Mouse (Mus musculus) megakaryocyte, embryonic 14.5 days (primary cell): ENCODE results near the gene Gmds. TPM values are rescaled to one million over a fixed set of nuclear protein-coding genes. Genes with fewer than 3 reads are reported as not detected.
A peak's percentile ranks its signal among the peaks of the same experiment; 100 is the strongest.

Experiments
- H3K27me3 ChIP-seq: replicated peaks from 2 replicates; pipeline ENCODE3; 2012; ENCODE audit warnings: inconsistent platforms
- H3K36me3 ChIP-seq: replicated peaks from 2 replicates; pipeline ENCODE3; 2012; ENCODE audit warnings: low read length, inconsistent platforms, mixed read lengths
- H3K4me1 ChIP-seq: 2 replicates; pipeline ENCODE4 v1.6.1; 2012; ENCODE audit warnings: inconsistent platforms
- H3K4me3 ChIP-seq: replicated peaks from 2 replicates; pipeline ENCODE3; 2012; ENCODE audit warnings: moderate library complexity, mild to moderate bottlenecking, inconsistent platforms
- H3K9me3 ChIP-seq: 2 replicates; pipeline ENCODE4 v1.6.1; 2012; ENCODE audit warnings: inconsistent platforms
- FLI1 ChIP-seq: IDR thresholded peaks from 2 replicates; pipeline ENCODE4 v1.6.1; 2012; ENCODE audit warnings: low read length, inconsistent platforms, mixed read lengths
- GATA1 ChIP-seq: IDR thresholded peaks from 3 replicates; pipeline ENCODE4 v1.6.1; 2012; ENCODE audit warnings: mixed read lengths, low read length, inconsistent platforms, borderline replicate concordance
- polyA plus RNA-seq: library from polyadenylated mRNA; stranded (reverse); fragments of >175 nt; gene quantifications from 2 replicates; pipeline ENCODE4 v1.2.3, GENCODE M21; 2012; ENCODE audit warnings: low replicate concordance; ENCODE audit not compliant: insufficient read depth

Gene Gmds
- polyA plus RNA-seq, 1 experiment, result 59.8 TPM

DNA sequence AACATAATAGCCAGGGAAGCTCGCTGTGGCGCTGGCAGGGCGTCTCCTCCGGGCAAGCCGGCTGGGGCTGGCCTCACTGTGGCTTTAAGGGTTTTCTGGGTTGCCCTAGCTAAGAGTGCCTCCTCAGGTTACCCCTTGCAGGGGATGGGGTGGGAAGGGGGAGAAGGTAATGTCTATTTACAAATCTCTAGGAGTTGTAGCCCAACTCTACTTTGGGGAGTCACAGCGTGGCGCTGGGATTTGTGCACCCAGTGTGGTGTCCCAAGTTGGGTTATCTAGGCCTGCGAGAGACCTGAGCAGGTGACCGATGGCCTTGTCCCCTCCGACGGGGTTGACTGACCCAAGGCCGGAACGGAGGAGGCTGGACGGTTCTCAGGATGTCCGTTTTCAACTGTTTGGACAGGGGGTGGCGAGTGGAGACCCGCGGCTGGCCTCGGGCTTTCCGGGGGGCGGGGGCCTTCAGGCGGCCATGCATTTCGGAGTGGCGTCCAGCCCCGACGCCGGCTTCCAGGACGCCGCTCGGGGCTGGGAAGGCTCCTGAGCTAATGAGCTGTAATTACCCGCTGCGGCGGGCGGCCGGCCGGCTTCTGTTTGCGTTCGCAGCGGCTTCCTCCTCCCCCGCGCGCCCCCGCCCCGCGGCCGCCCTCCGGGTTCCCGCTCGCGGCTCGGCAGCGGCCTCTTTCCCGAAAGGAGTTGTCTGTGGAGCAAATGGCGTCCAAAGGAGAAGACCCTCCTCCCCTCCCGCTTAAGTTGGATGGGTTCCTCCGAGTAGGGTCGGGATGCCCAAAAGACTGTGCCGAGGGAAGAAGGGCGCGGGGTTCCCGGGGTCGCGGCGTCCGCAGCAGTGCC, 527.6 kb downstream of the Gmds start:
- Histone ChIP-seq H3K4me3 (peak overlapping the region; percentile 62), H3K9me3 (peaks cover 13% of the 10 kb centered on the region), H3K27me3 (peaks cover 92% of the 10 kb centered on the region), H3K36me3 (no peaks in the 10 kb centered on the region), H3K4me1 (peaks cover 33% of the 10 kb centered on the region)
- TF ChIP-seq FLI1, result no peak
- TF ChIP-seq GATA1, result no peak

DNA sequence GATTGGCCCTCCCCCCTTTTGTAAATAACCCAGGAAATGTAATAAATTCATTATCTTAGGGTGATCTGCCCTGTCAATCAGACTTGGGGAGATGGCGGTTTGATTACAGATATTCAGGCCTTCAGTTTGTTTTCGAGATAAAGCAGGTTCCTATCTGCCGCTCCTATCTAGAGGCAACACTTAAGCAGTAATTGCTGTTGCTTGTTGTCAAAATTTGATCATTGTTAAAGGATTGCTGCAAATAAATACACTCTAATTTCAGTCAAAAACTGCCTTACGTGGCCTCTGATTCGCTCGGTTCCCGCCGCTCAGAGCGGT, 528.2 kb downstream of the Gmds start:
- no peaks in the 10 kb centered on the region for H3K36me3 ChIP-seq
- H3K27me3 ChIP-seq, result peaks cover 92% of the 10 kb centered on the region
- peaks cover 38% of the 10 kb centered on the region for H3K4me1 ChIP-seq
- TF ChIP-seq FLI1 (no peak), GATA1 (no peak)
- peaks cover 13% of the 10 kb centered on the region for H3K9me3 ChIP-seq
- no peak overlapping the region for H3K4me3 ChIP-seq

DNA sequence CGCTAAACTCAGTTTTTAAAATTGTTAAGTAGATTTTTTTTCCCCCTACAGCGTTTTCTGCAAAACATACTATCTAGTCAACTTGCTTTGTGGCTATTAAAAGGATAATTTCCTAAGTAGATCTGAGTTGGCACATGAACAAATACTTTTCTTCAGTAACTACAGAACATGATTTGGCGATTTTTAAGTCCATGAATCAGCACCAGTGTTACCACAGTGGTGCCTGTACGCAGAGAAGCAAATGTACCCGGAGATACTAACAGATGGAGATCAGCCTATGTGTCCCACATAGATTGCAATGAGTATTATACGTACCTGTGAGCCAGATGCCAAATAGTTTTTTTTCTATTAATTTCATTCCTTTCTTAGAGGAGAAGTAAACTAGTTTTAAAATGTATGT, 528.8 kb downstream of the Gmds start:
- peaks cover 13% of the 10 kb centered on the region for H3K9me3 ChIP-seq
- H3K36me3 ChIP-seq, result no peaks in the 10 kb centered on the region
- H3K4me1 ChIP-seq, result peaks cover 39% of the 10 kb centered on the region
- H3K4me3 ChIP-seq, result no peak overlapping the region
- H3K27me3 ChIP-seq, result peaks cover 94% of the 10 kb centered on the region
- TF ChIP-seq FLI1 (no peak), GATA1 (no peak)

DNA sequence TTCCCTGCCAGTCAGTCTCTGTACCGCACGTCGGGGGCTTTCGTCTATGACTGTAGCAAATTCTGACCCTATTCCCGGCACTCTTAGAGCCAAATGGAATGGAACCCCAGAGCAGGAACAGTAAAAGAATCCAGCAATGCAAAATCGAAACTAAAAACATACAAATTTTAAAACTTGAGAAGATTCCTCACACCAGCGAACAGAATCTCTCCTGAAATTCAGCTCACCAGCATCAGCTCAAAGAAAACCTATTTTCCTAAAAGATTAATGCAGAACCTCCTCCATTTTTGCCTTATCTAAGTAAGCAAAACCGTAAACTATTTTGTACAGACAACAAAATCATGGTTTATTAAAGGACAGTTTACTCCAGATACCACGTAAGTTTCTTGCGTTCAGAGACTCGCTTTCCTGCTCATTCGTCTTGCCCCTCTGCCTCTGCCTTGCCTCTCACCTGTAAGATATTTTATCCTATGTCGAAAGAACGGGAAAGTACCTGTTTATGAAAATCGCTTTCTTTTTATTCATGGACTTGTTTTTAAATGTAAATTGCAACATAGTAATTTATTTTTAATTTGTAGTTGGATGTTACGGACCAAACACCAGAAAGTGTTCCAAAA, 529.6 kb downstream of the Gmds start:
- H3K36me3 ChIP-seq, result no peaks in the 10 kb centered on the region
- TF ChIP-seq FLI1, result no peak
- no peak for TF ChIP-seq GATA1
- H3K27me3 ChIP-seq, result peaks cover 94% of the 10 kb centered on the region
- H3K4me3 ChIP-seq, result peak overlapping the region; percentile 94
- peaks cover 45% of the 10 kb centered on the region for H3K4me1 ChIP-seq
- H3K9me3 ChIP-seq, result peaks cover 13% of the 10 kb centered on the region

DNA sequence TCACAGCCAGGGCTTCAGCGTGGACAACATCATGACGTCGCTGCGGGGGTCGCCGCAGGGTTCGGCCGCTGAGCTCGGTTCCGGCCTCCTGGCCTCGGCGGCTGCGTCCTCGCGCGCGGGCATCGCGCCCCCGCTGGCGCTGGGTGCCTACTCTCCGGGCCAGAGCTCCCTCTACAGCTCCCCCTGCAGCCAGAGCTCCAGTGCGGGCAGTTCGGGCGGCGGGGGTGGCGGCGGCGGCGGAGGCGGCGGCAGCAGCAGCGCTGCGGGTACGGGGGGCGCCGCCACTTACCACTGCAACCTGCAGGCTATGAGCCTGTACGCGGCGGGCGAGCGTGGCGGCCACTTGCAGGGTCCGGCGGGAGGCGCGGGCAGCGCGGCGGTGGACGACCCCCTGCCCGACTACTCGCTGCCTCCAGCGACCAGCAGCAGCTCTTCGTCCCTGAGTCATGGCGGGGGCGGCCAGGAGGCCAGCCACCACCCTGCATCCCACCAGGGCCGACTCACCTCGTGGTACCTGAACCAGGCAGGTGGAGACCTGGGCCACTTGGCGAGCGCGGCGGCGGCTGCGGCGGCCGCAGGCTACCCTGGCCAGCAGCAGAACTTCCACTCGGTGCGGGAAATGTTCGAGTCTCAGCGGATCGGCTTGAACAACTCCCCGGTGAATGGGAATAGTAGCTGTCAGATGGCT, 530.3 kb downstream of the Gmds start:
- peak overlapping the region; percentile 94 for H3K4me3 ChIP-seq
- peaks cover 52% of the 10 kb centered on the region for H3K4me1 ChIP-seq
- H3K9me3 ChIP-seq, result peaks cover 13% of the 10 kb centered on the region
- H3K27me3 ChIP-seq, result peaks cover 94% of the 10 kb centered on the region
- TF ChIP-seq FLI1, result no peak
- no peak for TF ChIP-seq GATA1
- no peaks in the 10 kb centered on the region for H3K36me3 ChIP-seq

DNA sequence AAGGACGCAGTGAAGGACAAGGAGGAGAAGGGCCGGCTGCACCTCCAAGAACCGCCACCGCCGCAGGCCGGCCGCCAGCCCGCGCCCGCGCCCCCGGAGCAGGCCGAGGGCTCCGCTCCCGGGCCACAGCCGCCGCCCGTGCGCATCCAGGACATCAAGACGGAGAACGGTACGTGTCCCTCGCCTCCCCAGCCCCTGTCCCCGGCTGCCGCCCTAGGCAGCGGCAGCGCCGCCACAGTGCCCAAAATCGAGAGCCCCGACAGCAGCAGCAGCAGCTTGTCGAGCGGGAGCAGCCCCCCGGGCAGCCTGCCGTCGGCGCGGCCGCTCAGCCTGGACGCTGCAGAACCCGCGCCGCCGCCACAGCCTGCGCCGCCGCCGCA, 530.8 kb downstream of the Gmds start:
- Histone ChIP-seq H3K9me3 (peaks cover 13% of the 10 kb centered on the region), H3K4me1 (peaks cover 57% of the 10 kb centered on the region), H3K36me3 (no peaks in the 10 kb centered on the region), H3K27me3 (peaks cover 94% of the 10 kb centered on the region), H3K4me3 (peak overlapping the region; percentile 94)
- TF ChIP-seq GATA1 (no peak), FLI1 (no peak)

DNA sequence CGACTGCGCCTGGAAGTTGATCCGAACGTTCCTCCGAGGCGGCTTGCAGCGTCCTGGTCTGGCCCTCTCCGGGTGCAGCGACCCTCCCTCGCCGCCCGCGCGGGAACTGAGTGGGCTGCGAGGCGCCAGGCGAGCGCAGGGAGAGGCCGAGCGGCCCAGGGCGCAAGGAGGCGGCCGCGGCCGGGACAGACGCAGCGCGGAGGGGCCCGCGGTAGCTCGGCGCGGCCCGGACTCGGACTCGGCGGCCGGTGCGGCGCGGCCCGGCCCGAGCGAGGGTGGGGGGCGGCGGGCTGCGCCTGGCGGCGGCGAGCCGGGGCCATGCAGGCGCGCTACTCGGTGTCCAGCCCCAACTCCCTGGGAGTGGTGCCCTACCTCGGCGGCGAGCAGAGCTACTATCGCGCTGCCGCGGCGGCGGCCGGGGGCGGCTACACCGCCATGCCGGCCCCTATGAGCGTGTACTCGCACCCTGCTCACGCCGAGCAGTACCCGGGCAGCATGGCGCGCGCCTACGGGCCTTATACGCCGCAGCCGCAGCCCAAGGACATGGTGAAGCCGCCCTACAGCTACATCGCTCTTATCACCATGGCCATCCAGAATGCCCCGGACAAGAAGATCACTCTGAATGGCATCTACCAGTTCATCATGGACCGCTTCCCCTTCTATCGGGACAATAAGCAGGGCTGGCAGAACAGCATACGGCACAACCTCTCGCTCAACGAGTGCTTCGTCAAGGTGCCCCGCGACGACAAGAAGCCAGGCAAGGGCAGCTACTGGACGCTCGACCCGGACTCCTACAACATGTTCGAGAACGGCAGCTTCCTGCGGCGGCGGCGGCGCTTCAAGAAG, 531.4 kb downstream of the Gmds start:
- Histone ChIP-seq H3K4me1 (peaks cover 61% of the 10 kb centered on the region), H3K4me3 (peak overlapping the region; percentile 94), H3K9me3 (peaks cover 13% of the 10 kb centered on the region), H3K36me3 (no peaks in the 10 kb centered on the region), H3K27me3 (peaks cover 93% of the 10 kb centered on the region)
- TF ChIP-seq FLI1 (no peak), GATA1 (no peak)

DNA sequence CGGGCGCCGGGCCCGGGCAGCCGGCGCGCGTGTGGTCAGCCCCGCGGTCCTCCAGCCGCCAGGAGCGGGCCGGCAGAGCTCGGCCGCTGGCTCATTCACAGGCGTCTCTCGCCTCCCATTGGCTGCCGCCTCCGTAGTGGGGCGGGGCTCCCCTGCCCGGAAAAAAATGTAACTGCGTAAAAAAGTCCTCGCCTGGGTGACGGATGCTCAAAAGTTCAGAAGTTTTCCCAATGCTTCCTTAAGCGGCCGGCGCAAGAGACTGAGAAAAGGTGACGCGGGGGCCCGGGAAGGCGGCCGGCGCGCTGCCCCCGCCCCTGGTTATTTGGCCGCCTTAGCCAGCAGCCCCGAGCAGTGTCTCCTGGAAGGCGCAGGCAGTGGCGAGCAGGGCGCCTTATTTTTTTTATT, 532.1 kb downstream of the Gmds start, which contains the start of gene Foxc1:
TSS of gene Foxc1 (plus strand) at position 206 of the 405 bp plus-strand sequence.
- Histone ChIP-seq H3K36me3 (no peaks in the 10 kb centered on the region), H3K4me3 (peak within 1 kb of the TSS; percentile 94), H3K27me3 (peaks cover 93% of the 10 kb centered on the region), H3K4me1 (peaks cover 68% of the 10 kb centered on the region), H3K9me3 (peaks cover 8% of the 10 kb centered on the region; the same call in 1 of the 2 replicates)
- TF ChIP-seq GATA1 (no peak), FLI1 (no peak)

DNA sequence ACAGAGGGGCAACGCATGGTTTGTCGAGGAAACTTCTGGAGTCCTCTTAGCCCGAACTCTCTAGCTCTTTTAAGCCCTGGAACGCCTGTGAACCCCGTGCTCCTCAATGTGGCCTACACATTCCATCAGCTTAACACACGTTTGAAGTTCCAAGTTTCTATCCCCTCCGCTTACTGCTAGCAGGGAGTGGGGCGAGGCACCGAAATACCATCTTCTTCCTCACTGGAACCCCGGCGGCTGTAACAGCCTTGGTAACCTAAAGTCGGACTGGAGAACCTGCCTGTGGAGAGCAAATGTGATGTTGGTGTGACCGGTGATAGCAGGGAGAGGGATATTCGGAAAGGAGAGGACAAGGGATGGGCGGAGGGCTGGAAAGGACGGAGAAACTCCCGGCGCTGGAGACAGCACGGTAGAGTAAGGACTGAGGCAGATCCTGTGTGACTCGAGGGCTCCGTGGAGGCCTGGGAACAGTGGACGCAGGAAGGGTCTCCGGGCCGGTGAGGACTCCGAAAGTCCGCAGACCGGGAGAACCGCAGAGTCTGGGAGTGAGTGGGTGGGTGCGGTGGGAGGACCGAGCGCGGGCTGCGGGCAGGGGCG, 532.6 kb downstream of the Gmds start:
- peaks cover 72% of the 10 kb centered on the region for H3K4me1 ChIP-seq
- H3K4me3 ChIP-seq, result peak overlapping the region; percentile 94
- TF ChIP-seq FLI1, result no peak
- no peak for TF ChIP-seq GATA1
- no peaks in the 10 kb centered on the region for H3K36me3 ChIP-seq
- peaks cover 93% of the 10 kb centered on the region for H3K27me3 ChIP-seq
- peaks cover 5% of the 10 kb centered on the region; the same call in 1 of the 2 replicates for H3K9me3 ChIP-seq
